ENCODE assay signal across 16 mouse cellular contexts in genomic region chr1:20135065-20135618, GRCm38 (mm10).
DNase-seq lines count a peak whose midpoint lies in the region; ATAC-seq lines count a peak whose summit lies in the region.
"Had no signal": no experiment of that assay in that cellular context is flagged by ENCODE, and none has a peak within 500 bp of the region (broad histone marks: within the 10 kb centered on the region; RNA-seq: fewer than 3 reads in every experiment).

No protein-coding gene starts in this region.

- no peak overlapping the region for H3K4me3 ChIP-seq in embryonic facial prominence, embryonic 11.5 days (ENCODE audit: low read depth, low read length)
- no peak overlapping the region for H3K4me3 ChIP-seq in limb, embryonic 11.5 days (ENCODE audit: low read depth, low read length)
- H3K4me3 ChIP-seq in neural tube, embryonic 13.5 days: no peak overlapping the region
- H3K4me3 ChIP-seq: forebrain, embryonic 12.5 days; kidney, embryonic 15.5 days; lung, embryonic 15.5 days; midbrain, embryonic 12.5 days had no signal

- H3K36me3 ChIP-seq in embryonic facial prominence, embryonic 11.5 days (replicated peaks; ENCODE audit: control insufficient read depth, insufficient read depth, low read depth, low read length): no peaks in the 10 kb centered on the region
- no peaks in the 10 kb centered on the region for H3K36me3 ChIP-seq in limb, embryonic 11.5 days (ENCODE audit: control insufficient read depth, insufficient read depth, low read length)
- no peaks in the 10 kb centered on the region for H3K36me3 ChIP-seq in neural tube, embryonic 13.5 days
- H3K36me3 ChIP-seq: forebrain, embryonic 12.5 days; kidney, embryonic 15.5 days; lung, embryonic 15.5 days; midbrain, embryonic 12.5 days had no signal

- DNase-seq in embryo, embryonic 10.5 days (ENCODE audit: low spot score): peak; percentile 69
- peak; percentile 80 for DNase-seq in embryonic facial prominence, embryonic 11.5 days (ENCODE audit: low spot score)
- peak; percentile 41 for DNase-seq in limb, embryonic 11.5 days (ENCODE audit: low spot score)
- no peak for DNase-seq in ovary, adult 18-20 months (ENCODE audit: low spot score)
- DNase-seq in urinary bladder, postnatal 14 days (ENCODE audit: low spot score): no peak
- no peak for DNase-seq in right cerebral cortex, adult 2 months (ENCODE audit: low spot score in 2 of 2)
- DNase-seq: adrenal gland, postnatal 14 days; gastrocnemius, postnatal 10 days; layer of hippocampus, adult 9-11 months had no signal

- H3K4me2 ChIP-seq in embryonic facial prominence, embryonic 11.5 days (ENCODE audit: low read depth, low read length): no peak overlapping the region
- H3K4me2 ChIP-seq in limb, embryonic 11.5 days (ENCODE audit: low read depth, severe bottlenecking): no peak overlapping the region
- no peak overlapping the region for H3K4me2 ChIP-seq in neural tube, embryonic 13.5 days
- H3K4me2 ChIP-seq: forebrain, embryonic 12.5 days; heart, embryonic 11.5 days; kidney, embryonic 15.5 days; lung, embryonic 15.5 days; midbrain, embryonic 12.5 days had no signal

- no peak overlapping the region for H3K9ac ChIP-seq in embryonic facial prominence, embryonic 11.5 days (replicated peaks; ENCODE audit: low read length)
- H3K9ac ChIP-seq in limb, embryonic 11.5 days (ENCODE audit: low read length): no peak overlapping the region
- no peak overlapping the region for H3K9ac ChIP-seq in neural tube, embryonic 13.5 days
- H3K9ac ChIP-seq: forebrain, embryonic 12.5 days; kidney, embryonic 15.5 days; lung, embryonic 15.5 days; midbrain, embryonic 12.5 days had no signal

- no peaks in the 10 kb centered on the region for H3K27me3 ChIP-seq in embryonic facial prominence, embryonic 11.5 days (ENCODE audit: control insufficient read depth, insufficient read depth, low read length)
- no peaks in the 10 kb centered on the region for H3K27me3 ChIP-seq in limb, embryonic 11.5 days (ENCODE audit: control insufficient read depth, insufficient read depth, low read length)
- no peaks in the 10 kb centered on the region for H3K27me3 ChIP-seq in neural tube, embryonic 13.5 days
- H3K27me3 ChIP-seq: kidney, embryonic 15.5 days; lung, embryonic 15.5 days had no signal

- ATAC-seq in embryonic facial prominence, embryonic 11.5 days (replicated peaks; ENCODE audit: insufficient number of reproducible peaks, low FRiP score, low TSS enrichment, low read depth): peak; percentile 70
- ATAC-seq in limb, embryonic 11.5 days (ENCODE audit: insufficient number of reproducible peaks, low FRiP score, low TSS enrichment, low read depth): peak; percentile 61
- peak; percentile 50; the same call in 1 of the 2 replicates for ATAC-seq in neural tube, embryonic 13.5 days (ENCODE audit: low read depth)
- ATAC-seq: inflammation-experienced regulatory T-cells, adult 6 months had no signal

- no peaks in the 10 kb centered on the region for H3K4me1 ChIP-seq in embryonic facial prominence, embryonic 11.5 days (ENCODE audit: control insufficient read depth, insufficient read depth, low read length)
- H3K4me1 ChIP-seq in limb, embryonic 11.5 days (ENCODE audit: control insufficient read depth, insufficient read depth, low read length): peaks cover 5% of the 10 kb centered on the region; the same call in 1 of the 2 replicates
- peaks cover 15% of the 10 kb centered on the region; the same call in 1 of the 2 replicates for H3K4me1 ChIP-seq in neural tube, embryonic 13.5 days (replicated peaks)
- H3K4me1 ChIP-seq: forebrain, embryonic 12.5 days; kidney, embryonic 15.5 days; lung, embryonic 15.5 days; midbrain, embryonic 12.5 days had no signal

- H3K27ac ChIP-seq in embryonic facial prominence, embryonic 11.5 days (replicated peaks; ENCODE audit: low read depth, low read length): no peak overlapping the region
- H3K27ac ChIP-seq in limb, embryonic 11.5 days (replicated peaks; ENCODE audit: low read depth, low read length): no peak overlapping the region
- H3K27ac ChIP-seq in neural tube, embryonic 13.5 days (replicated peaks): no peak overlapping the region
- H3K27ac ChIP-seq: forebrain, embryonic 12.5 days; kidney, embryonic 15.5 days; lung, embryonic 15.5 days; midbrain, embryonic 12.5 days had no signal

- H3K9me3 ChIP-seq in embryonic facial prominence, embryonic 11.5 days (replicated peaks; ENCODE audit: control insufficient read depth, low read length): no peaks in the 10 kb centered on the region
- no peaks in the 10 kb centered on the region for H3K9me3 ChIP-seq in limb, embryonic 11.5 days (ENCODE audit: control insufficient read depth, low read length)
- no peaks in the 10 kb centered on the region for H3K9me3 ChIP-seq in neural tube, embryonic 13.5 days
- H3K9me3 ChIP-seq: forebrain, embryonic 12.5 days; kidney, embryonic 15.5 days; lung, embryonic 15.5 days; midbrain, embryonic 12.5 days had no signal

- 22% methylated on average over 4 of the region's 4 CpGs for WGBS in embryonic facial prominence, embryonic 11.5 days
- 10% methylated on average over 4 of the region's 4 CpGs for WGBS in limb, embryonic 11.5 days
- 26% methylated on average over 4 of the region's 4 CpGs for WGBS in neural tube, embryonic 13.5 days

Comparison
In these comparisons a context has a peak if more than half of its experiments do, and no peak if none do; other contexts are left out.
1. DNase-seq: peak in embryo, embryonic 10.5 days (single experiment), embryonic facial prominence, embryonic 11.5 days (single experiment) and limb, embryonic 11.5 days (single experiment); none in ovary, adult 18-20 months (single experiment), urinary bladder, postnatal 14 days (single experiment) and right cerebral cortex, adult 2 months (0 of 2).
2. Peak in every context shown above with its lines, with median percentiles within 50 percentile points of each other: ATAC-seq.